Mouse (Mus musculus): Measurements from ENCODE around the gene Rtl5. TPM values are rescaled to one million over a fixed set of nuclear protein-coding genes. Genes with fewer than 3 reads are reported as not detected.

Gene Rtl5
- total RNA-seq, 1 experiment = 0.54 TPM

DNA sequence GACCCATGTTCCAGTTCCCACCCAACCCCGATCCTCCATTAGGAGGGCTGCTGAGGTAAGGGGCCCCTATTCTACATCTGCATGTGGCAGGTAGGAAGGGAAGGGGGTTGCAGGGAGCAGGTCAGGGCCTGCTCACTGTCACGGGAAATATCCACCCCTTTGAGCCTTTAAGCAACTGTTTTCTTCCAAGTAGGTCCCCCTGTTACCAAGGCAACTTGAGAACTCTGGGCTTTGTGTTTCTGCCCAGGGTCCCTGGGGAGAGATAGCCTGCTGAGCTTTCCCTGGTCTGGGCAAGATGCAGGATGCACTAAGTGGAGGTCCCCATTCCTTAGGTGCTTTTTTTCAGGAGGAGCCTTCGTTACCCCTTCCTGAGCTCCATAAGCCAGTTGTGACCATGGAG, 7.0 kb downstream of the Rtl5 start:
- no peak overlapping the region for H3K4me3 ChIP-seq (ENCODE audit: insufficient read depth in 1 of 2, low read depth in 1 of 2, low read length in 2 of 2, poor library complexity in 1 of 2, severe bottlenecking in 1 of 2)
- TF ChIP-seq ZC3H11A (IDR thresholded peaks at IDR 0.05; ENCODE audit: borderline replicate concordance, low read depth, low read length) (no peak), ZNF384 (IDR thresholded peaks at IDR 0.05; ENCODE audit: low read depth, low read length) (no peak), CHD2 (IDR thresholded peaks at IDR 0.05; ENCODE audit: low read depth, low read length) (no peak), MAFK (IDR thresholded peaks at IDR 0.05; ENCODE audit: insufficient read depth, low read depth, low read length) (no peak), HCFC1 (IDR thresholded peaks at IDR 0.05; ENCODE audit: borderline replicate concordance, insufficient read depth, low read length) (no peak)
- H3K4me1 ChIP-seq (ENCODE audit: control insufficient read depth in 2 of 2, insufficient read depth in 2 of 2, low read length in 2 of 2, poor library complexity in 1 of 2) = no peaks in the 10 kb centered on the region
- H3K27ac ChIP-seq (ENCODE audit: insufficient read depth, low read depth, low read length, poor library complexity, severe bottlenecking) = no peak overlapping the region
- H3K9ac ChIP-seq (ENCODE audit: insufficient read depth, low read depth, low read length, poor library complexity, severe bottlenecking) = no peak overlapping the region
- DNase-seq (ENCODE audit: low read depth, low spot score) = no peak
- in situ Hi-C loops (cut with MboI; ENCODE audit: low sequenced_read_pairs in 2 of 2, unreplicated experiment in 2 of 2) = loop anchor here in 1 of 2 experiments (10.0 kb wide), 1 partner anchor 89 kb away; no protein-coding TSS in a partner anchor
- H3K9me3 ChIP-seq (ENCODE audit: control insufficient read depth, insufficient read depth, low read depth, low read length) = no peaks in the 10 kb centered on the region
- H3K36me3 ChIP-seq (ENCODE audit: control insufficient read depth, insufficient read depth, low read length, poor library complexity, severe bottlenecking) = no peaks in the 10 kb centered on the region

- no peak for TF ChIP-seq CHD2 (IDR thresholded peaks at IDR 0.05; ENCODE audit: low read depth, low read length)
- no peak for TF ChIP-seq MAFK (IDR thresholded peaks at IDR 0.05; ENCODE audit: insufficient read depth, low read depth, low read length)
- TF ChIP-seq ZNF384 (IDR thresholded peaks at IDR 0.05; ENCODE audit: low read depth, low read length) = no peak
- no peak for TF ChIP-seq ZC3H11A (IDR thresholded peaks at IDR 0.05; ENCODE audit: borderline replicate concordance, low read depth, low read length)
- TF ChIP-seq HCFC1 (IDR thresholded peaks at IDR 0.05; ENCODE audit: borderline replicate concordance, insufficient read depth, low read length) = no peak
Measured at GRCm38 (mm10) chrX:102060891-102061290, 10.2 kb downstream of the Rtl5 start.

GRCm38 (mm10) chrX:102060243-102060642, 10.9 kb downstream of the Rtl5 start:
- H3K4me3 ChIP-seq (ENCODE audit: insufficient read depth in 1 of 2, low read depth in 1 of 2, low read length in 2 of 2, poor library complexity in 1 of 2, severe bottlenecking in 1 of 2) = no peak overlapping the region

More at GRCm38 (mm10) chrX:102060891-102061290, 10.2 kb downstream of the Rtl5 start:
- Histone ChIP-seq H3K4me1 (ENCODE audit: control insufficient read depth in 2 of 2, insufficient read depth in 2 of 2, low read length in 2 of 2, poor library complexity in 1 of 2) (no peaks in the 10 kb centered on the region), H3K9me3 (ENCODE audit: control insufficient read depth, insufficient read depth, low read depth, low read length) (no peaks in the 10 kb centered on the region), H3K36me3 (ENCODE audit: control insufficient read depth, insufficient read depth, low read length, poor library complexity, severe bottlenecking) (no peaks in the 10 kb centered on the region), H3K4me3 (ENCODE audit: insufficient read depth in 1 of 2, low read depth in 1 of 2, low read length in 2 of 2, poor library complexity in 1 of 2, severe bottlenecking in 1 of 2) (no peak overlapping the region), H3K27ac (ENCODE audit: insufficient read depth, low read depth, low read length, poor library complexity, severe bottlenecking) (no peak overlapping the region), H3K9ac (ENCODE audit: insufficient read depth, low read depth, low read length, poor library complexity, severe bottlenecking) (no peak overlapping the region)
- in situ Hi-C loops (cut with MboI; ENCODE audit: low sequenced_read_pairs in 2 of 2, unreplicated experiment in 2 of 2) = loop anchor here in 1 of 2 experiments (10.0 kb wide), 1 partner anchor 86 kb away; no protein-coding TSS in a partner anchor
- no peak for DNase-seq (ENCODE audit: low read depth, low spot score)

DNA sequence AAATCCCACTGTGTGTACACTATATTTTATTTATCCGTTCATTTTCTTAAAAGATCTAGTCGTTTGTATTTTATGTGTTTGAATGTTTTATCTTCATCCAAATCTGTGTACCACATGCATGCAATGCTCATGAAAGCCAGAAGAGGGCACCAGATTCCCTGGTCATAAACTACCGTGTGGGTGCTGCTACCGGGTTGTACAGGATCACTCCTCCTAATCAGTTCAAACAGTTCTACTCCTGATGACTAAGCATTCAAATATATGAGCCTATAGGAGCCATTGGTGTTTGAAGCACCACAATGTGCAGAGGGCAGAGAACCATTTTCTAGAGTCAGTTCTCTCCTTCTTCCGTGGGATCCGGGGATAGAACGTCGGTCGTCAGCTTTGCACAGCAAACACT, 11.7 kb downstream of the Rtl5 start:
- no peak overlapping the region for H3K27ac ChIP-seq (ENCODE audit: insufficient read depth, low read depth, low read length, poor library complexity, severe bottlenecking)
- no peak for TF ChIP-seq ZNF384 (IDR thresholded peaks at IDR 0.05; ENCODE audit: low read depth, low read length)
- TF ChIP-seq ZC3H11A (IDR thresholded peaks at IDR 0.05; ENCODE audit: borderline replicate concordance, low read depth, low read length) = peak; percentile 17; the same call in 1 of the 2 replicates
- DNase-seq (ENCODE audit: low read depth, low spot score) = no peak
- H3K4me1 ChIP-seq (ENCODE audit: control insufficient read depth in 2 of 2, insufficient read depth in 2 of 2, low read length in 2 of 2, poor library complexity in 1 of 2) = no peaks in the 10 kb centered on the region
- no peak overlapping the region for H3K4me3 ChIP-seq (ENCODE audit: insufficient read depth in 1 of 2, low read depth in 1 of 2, low read length in 2 of 2, poor library complexity in 1 of 2, severe bottlenecking in 1 of 2)
- no peaks in the 10 kb centered on the region for H3K9me3 ChIP-seq (ENCODE audit: control insufficient read depth, insufficient read depth, low read depth, low read length)
- in situ Hi-C loops (cut with MboI; ENCODE audit: low sequenced_read_pairs in 2 of 2, unreplicated experiment in 2 of 2) = no loop called here
- no peak overlapping the region for H3K9ac ChIP-seq (ENCODE audit: insufficient read depth, low read depth, low read length, poor library complexity, severe bottlenecking)
- no peaks in the 10 kb centered on the region for H3K36me3 ChIP-seq (ENCODE audit: control insufficient read depth, insufficient read depth, low read length, poor library complexity, severe bottlenecking)

More at GRCm38 (mm10) chrX:102060243-102060642, 10.9 kb downstream of the Rtl5 start:
- H3K9me3 ChIP-seq (ENCODE audit: control insufficient read depth, insufficient read depth, low read depth, low read length) = no peaks in the 10 kb centered on the region
- H3K36me3 ChIP-seq (ENCODE audit: control insufficient read depth, insufficient read depth, low read length, poor library complexity, severe bottlenecking) = no peaks in the 10 kb centered on the region
- DNase-seq (ENCODE audit: low read depth, low spot score) = no peak
- TF ChIP-seq HCFC1 (IDR thresholded peaks at IDR 0.05; ENCODE audit: borderline replicate concordance, insufficient read depth, low read length) = no peak
- TF ChIP-seq ZNF384 (IDR thresholded peaks at IDR 0.05; ENCODE audit: low read depth, low read length) = no peak
- TF ChIP-seq MAFK (IDR thresholded peaks at IDR 0.05; ENCODE audit: insufficient read depth, low read depth, low read length) = no peak
- no peak for TF ChIP-seq CHD2 (IDR thresholded peaks at IDR 0.05; ENCODE audit: low read depth, low read length)
- TF ChIP-seq ZC3H11A (IDR thresholded peaks at IDR 0.05; ENCODE audit: borderline replicate concordance, low read depth, low read length) = no peak
- no peak overlapping the region for H3K27ac ChIP-seq (ENCODE audit: insufficient read depth, low read depth, low read length, poor library complexity, severe bottlenecking)
- H3K9ac ChIP-seq (ENCODE audit: insufficient read depth, low read depth, low read length, poor library complexity, severe bottlenecking) = no peak overlapping the region
- H3K4me1 ChIP-seq (ENCODE audit: control insufficient read depth in 2 of 2, insufficient read depth in 2 of 2, low read length in 2 of 2, poor library complexity in 1 of 2) = no peaks in the 10 kb centered on the region
- in situ Hi-C loops (cut with MboI; ENCODE audit: low sequenced_read_pairs in 2 of 2, unreplicated experiment in 2 of 2) = loop anchor here in 1 of 2 experiments (10.0 kb wide), 1 partner anchor 85 kb away; no protein-coding TSS in a partner anchor

DNA sequence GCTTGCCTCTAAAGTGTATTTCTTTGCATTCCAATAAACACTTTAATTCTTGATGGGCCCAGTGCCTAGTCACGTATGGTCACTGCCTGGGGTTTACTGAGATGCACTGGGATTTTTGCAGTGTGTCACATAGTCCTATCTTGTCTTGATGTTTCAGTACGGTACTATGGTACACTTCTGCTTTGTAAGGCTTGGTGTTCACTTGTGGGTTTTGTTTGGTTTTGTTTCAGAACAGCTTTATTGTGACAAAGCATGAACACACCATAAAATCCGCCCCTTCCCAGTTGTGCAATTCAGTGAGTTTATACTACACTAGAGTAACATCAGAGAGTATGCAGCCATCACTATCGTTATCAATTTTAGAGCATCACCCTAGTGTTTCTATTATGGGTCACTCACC, 17.1 kb downstream of the Rtl5 start:
- in situ Hi-C loops (cut with MboI; ENCODE audit: low sequenced_read_pairs in 2 of 2, unreplicated experiment in 2 of 2) = no loop called here
- no peak for DNase-seq (ENCODE audit: low read depth, low spot score)
- no peaks in the 10 kb centered on the region for H3K9me3 ChIP-seq (ENCODE audit: control insufficient read depth, insufficient read depth, low read depth, low read length)
- no peak overlapping the region for H3K4me3 ChIP-seq (ENCODE audit: insufficient read depth in 1 of 2, low read depth in 1 of 2, low read length in 2 of 2, poor library complexity in 1 of 2, severe bottlenecking in 1 of 2)
- H3K9ac ChIP-seq (ENCODE audit: insufficient read depth, low read depth, low read length, poor library complexity, severe bottlenecking) = no peak overlapping the region
- no peak overlapping the region for H3K27ac ChIP-seq (ENCODE audit: insufficient read depth, low read depth, low read length, poor library complexity, severe bottlenecking)
- TF ChIP-seq HCFC1 (IDR thresholded peaks at IDR 0.05; ENCODE audit: borderline replicate concordance, insufficient read depth, low read length) (no peak), CHD2 (IDR thresholded peaks at IDR 0.05; ENCODE audit: low read depth, low read length) (no peak), MAFK (IDR thresholded peaks at IDR 0.05; ENCODE audit: insufficient read depth, low read depth, low read length) (no peak), ZNF384 (IDR thresholded peaks at IDR 0.05; ENCODE audit: low read depth, low read length) (no peak), ZC3H11A (IDR thresholded peaks at IDR 0.05; ENCODE audit: borderline replicate concordance, low read depth, low read length) (no peak)
- H3K36me3 ChIP-seq (ENCODE audit: control insufficient read depth, insufficient read depth, low read length, poor library complexity, severe bottlenecking) = no peaks in the 10 kb centered on the region
- no peaks in the 10 kb centered on the region for H3K4me1 ChIP-seq (ENCODE audit: control insufficient read depth in 2 of 2, insufficient read depth in 2 of 2, low read length in 2 of 2, poor library complexity in 1 of 2)

Measured in ES-E14 (cell line).